Mouse (Mus musculus): Measurements from ENCODE around the gene Akap2.
"Not testable (repeated sequence)": the region's sequence is repeated elsewhere in the genome, so short reads cannot be mapped to it uniquely, and the experiment has no call there.

The Akap2 gene

GRCm38 (mm10) chr4:57866088-57866487 lies 148.6 kb downstream of the Akap2 start:
- no peak for DNase-seq (ENCODE audit: low read depth, low spot score)

DNA sequence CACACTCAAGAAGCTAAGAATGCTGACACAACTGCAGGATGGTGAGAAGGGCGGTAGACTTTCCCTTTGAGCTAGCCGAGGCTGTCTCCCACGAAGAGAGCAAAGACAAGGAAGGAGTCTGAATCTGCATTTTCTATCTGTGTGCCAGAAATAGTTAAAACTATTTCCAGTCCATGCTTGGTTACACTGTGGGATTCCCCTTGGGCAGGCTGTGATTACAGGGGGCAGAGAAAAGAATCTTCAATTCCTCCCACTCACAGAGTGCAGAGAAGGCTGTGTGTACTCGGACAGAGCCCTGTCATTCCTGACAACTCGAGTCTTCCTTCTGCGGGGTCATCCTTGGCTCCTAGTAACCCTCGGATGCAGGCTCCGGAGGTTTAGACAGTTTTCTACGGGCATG lies 149.5 kb downstream of the Akap2 start:
- DNase-seq (ENCODE audit: low read depth, low spot score): no peak

DNA sequence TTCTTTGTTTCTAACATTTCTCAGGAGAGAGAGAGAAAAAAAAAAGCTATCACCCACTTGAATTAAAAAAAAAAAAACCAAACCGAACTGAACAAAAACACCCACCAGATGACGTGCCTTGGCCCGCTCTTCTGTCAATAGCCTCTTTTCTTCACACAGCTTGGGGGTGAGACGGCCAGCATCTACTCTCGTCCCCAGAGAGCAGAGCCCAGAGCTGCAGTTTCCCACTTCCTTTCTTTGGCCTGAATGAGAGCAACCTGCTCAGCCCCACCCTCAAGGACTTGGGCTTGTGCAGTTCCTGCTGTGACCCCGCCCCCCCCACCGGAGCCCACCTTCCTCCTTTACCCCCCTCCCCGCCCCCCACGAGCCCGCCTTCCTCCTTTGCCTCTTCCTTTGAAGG lies 150.0 kb downstream of the Akap2 start:
- no peak for DNase-seq (ENCODE audit: low read depth, low spot score)

DNA sequence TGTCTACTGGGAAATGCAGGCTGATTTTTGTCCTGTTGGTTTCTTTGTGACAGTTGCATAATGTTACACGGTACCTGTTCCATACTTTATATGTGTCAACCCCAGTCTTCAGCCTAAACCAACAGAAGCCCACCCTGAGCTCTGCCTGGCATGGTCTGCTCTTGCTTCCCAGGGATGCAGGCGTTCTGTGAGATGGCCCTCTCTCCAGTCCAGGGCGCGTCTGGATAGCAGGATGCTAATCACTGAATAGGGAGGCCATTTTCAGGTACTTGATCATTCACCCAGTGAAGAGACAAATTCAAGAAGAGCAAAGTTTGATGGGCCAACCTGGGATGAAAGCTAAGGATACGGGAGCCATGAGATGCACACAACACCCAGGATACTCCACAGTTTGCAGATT lies 161.7 kb downstream of the Akap2 start:
- no peak for DNase-seq (ENCODE audit: low read depth, low spot score)

DNA sequence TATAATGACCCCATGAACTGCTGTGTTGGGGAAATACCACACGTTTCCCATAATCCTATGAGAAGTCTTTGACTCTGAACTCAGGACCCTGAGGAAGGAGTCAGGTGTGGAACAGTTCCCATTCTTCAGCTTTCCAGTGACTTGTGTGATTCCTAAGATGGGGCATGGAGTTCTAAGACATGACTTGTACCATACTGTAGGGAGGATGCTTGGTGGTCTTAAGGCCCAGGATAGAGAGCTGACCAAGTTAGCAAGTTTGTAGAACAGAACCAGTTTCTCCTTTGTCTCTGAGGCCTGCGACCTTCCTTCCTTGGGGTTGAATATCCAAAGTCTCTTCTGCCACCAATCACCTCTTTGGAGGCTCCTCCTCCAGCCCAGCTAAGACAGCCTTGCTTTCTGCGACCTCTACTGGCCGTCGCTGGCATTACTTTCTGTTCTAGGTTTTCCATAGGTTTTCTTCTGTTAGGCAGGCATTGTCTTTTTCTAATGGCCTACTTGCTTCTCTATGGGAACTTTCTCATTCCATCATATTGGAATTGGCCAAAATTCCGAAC lies 162.4 kb downstream of the Akap2 start:
- DNase-seq (ENCODE audit: low read depth, low spot score): no peak

GRCm38 (mm10) chr4:57883520-57884421 lies 166.3 kb downstream of the Akap2 start:
- no peak for DNase-seq (ENCODE audit: low read depth, low spot score)

- no peak for DNase-seq (ENCODE audit: low read depth, low spot score)
These were observed 167.1 kb downstream of the Akap2 start for GRCm38 (mm10) chr4:57884511-57884910.

DNA sequence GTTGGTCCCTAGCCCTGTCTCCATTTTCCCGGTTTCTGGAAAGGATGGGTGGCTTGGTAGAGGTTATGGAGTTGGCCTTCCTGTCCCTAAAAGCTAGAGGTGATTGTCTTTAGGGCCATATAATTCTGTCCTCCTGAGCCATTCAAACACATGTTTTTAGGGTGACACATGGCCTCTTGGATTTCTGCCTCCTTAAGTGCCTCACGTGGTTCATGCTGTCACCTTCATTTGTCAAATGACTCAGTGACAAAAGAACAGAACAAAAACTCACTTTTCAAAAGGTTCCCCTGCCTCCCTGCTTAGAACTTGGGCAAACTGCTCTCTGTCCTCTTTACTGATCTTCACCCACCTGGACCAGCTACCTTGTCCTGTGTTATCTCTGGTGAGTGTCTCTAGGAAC lies 167.7 kb downstream of the Akap2 start:
- no peak for DNase-seq (ENCODE audit: low read depth, low spot score)

GRCm38 (mm10) chr4:57886066-57886887 lies 168.8 kb downstream of the Akap2 start:
- no peak for DNase-seq (ENCODE audit: low read depth, low spot score)

DNA sequence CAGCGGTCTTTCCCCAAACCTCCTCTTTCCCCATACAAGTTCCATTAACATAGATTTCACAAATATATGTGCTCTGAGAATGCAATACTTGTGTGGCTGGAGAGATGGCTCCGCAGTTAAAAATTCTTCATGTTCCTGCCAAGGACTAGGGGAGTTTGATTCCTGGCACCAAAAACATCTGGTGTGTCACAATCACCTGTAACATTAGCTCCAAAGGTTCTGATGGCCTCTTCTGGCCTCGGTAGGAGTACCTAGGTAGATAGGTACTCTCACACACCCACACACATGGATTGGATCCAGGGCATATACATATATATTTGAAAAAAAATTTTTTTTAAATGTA lies 169.4 kb downstream of the Akap2 start:
- no peak for DNase-seq (ENCODE audit: low read depth, low spot score)

GRCm38 (mm10) chr4:57888246-57888645 lies 170.8 kb downstream of the Akap2 start:
- DNase-seq (ENCODE audit: low read depth, low spot score): no peak

GRCm38 (mm10) chr4:57888978-57889377 lies 171.5 kb downstream of the Akap2 start:
- not testable (repeated sequence) for DNase-seq (ENCODE audit: low read depth, low spot score)

DNA sequence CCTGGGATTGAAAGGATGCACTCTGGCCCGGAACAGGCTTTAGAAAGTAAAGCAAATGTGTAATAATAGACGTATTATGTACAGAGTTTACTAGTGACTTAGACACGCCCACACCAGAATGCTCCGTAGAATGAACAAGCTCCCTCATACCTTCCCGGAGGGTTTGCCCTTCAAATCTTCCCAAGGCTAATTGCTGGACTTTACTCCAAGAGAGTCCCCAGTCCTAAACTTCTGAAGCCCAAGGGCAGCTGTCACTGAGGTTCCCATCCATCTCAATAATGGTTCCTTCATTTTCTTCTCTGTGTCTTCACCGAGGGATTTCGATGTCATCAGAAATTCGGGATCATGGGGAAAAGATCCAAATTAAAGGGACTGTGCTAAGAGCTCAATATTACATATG lies 172.3 kb downstream of the Akap2 start:
- DNase-seq (ENCODE audit: low read depth, low spot score): no peak

GRCm38 (mm10) chr4:57892001-57892586 lies 174.6 kb downstream of the Akap2 start:
- DNase-seq (ENCODE audit: low read depth, low spot score): no peak

GRCm38 (mm10) chr4:57895140-57895539 lies 177.7 kb downstream of the Akap2 start:
- no peak for DNase-seq (ENCODE audit: low read depth, low spot score)

DNA sequence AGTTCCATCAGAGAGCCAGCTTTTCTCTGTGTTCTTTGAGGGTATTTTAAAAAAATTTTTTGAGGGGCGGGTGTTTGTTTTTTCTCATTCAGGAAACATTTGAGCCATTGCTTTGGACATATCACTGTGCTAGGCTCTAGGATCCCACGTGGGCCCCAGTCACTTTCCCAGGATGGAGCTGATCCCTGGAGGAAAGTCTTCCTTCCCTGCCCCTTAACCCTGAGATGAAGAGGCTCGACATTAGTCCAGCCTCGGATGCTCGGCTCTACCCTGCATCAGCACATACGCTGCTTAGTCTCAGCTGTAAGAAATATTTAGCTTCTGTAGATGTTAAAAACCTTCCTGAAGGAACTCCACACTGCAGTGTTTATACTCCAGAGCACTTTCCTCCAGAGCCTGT lies 178.4 kb downstream of the Akap2 start:
- no peak for DNase-seq (ENCODE audit: low read depth, low spot score)

DNA sequence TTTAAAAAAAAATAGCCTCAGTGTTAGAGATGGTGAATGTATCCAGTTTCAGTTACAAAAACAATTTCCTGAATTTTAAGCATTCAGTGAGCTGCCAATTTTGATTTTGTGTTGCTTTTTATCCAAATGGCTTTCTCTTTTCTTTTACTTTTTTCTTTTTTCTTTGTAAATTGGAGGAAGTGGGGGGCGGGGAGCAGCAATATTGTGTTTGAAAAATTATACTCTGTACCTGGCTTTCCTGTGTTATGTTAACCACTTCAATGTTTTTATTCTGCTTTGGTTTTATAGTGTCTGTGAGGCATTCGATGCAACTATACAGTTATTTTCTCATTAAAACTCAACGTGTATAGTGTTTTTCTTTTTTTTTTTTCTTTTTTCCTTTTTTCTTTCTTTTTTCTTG lies 179.2 kb downstream of the Akap2 start:
- DNase-seq (ENCODE audit: low read depth, low spot score): no peak

DNA sequence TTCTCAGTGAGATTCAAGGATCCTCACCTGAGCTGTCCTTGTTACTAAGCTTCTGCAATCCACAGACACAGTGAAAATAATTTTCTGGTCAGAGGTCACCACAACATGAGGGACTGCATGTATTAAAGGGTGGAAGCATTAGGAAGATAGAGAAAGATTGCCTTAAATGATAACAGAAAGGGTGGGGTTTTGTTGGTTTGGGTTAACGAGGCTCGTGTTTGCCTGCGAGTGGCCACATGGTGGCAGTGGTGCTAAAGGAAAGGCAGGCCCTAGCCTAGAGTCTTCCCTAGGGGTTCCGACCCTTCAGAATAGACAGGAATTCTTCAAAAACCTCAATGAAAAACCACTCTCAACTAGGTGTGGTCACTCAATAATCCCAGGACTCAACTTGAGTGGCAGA lies 183.8 kb downstream of the Akap2 start:
- no peak for DNase-seq (ENCODE audit: low read depth, low spot score)

- DNase-seq (ENCODE audit: low read depth, low spot score): no peak
These were observed 185.2 kb downstream of the Akap2 start for GRCm38 (mm10) chr4:57902619-57903018.

- no peak for DNase-seq (ENCODE audit: low read depth, low spot score)
These were observed 186.8 kb downstream of the Akap2 start for GRCm38 (mm10) chr4:57904211-57904610.

- no peak for DNase-seq (ENCODE audit: low read depth, low spot score)
These were observed 187.2 kb downstream of the Akap2 start for GRCm38 (mm10) chr4:57904638-57905037.

DNA sequence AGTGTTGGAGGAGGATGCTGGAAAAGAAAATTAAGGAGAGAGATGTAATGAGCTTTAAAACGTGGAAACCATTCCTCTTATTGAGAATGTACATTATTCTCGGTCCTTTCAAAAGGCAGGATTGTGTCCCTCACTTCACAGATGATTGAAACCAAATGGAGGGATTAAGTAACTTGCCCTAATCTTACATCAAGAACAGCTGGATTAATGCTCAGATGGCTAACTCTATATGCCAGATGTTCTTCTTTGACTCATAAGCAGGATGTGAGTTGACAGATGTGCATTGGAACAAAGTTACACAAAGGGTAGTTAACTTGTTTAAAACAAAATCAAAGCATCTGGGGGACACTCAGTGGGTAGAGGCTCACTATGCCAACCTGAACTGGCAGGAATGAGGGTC lies 189.3 kb downstream of the Akap2 start:
- no peak for DNase-seq (ENCODE audit: low read depth, low spot score)

All from brain, embryonic 18.5 days (tissue).